Mouse (Mus musculus): Measurements from ENCODE around the gene 4930469K13Rik. TPM values are rescaled to one million over a fixed set of nuclear protein-coding genes. Genes with fewer than 3 reads are reported as not detected.

Gene 4930469K13Rik
- polyA plus RNA-seq, 1 experiment: not detected

DNA sequence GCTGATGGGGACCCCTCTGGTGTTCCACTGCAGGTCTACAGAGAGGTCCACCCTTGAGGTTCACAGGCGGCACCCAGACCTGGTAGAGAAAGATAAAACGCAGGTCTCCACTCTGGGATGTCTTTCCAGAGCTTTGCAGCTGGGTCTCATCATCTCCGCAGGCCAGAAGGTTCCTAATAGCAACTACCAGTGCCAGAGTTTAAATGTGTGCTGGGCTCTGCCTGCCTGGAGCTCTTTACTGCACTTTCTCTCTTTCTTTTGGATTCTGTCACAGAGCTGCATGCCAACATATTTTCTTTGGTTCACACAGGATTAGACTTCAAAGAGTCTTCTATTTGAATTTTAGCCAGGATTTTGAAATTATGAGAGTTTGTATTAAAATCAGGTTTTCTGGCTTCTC, 129.2 kb downstream of the 4930469K13Rik start:
- 80% methylated on average over 3 of the region's 3 CpGs for WGBS
- Histone ChIP-seq H3K4me3 (ENCODE audit: insufficient read depth, low read depth, low read length) (no peak overlapping the region), H3K4me1 (ENCODE audit: control insufficient read depth, insufficient read depth, low read length) (no peaks in the 10 kb centered on the region), H3K27ac (ENCODE audit: insufficient read depth, low read depth, low read length) (no peak overlapping the region)
- TF ChIP-seq CTCF (IDR thresholded peaks at IDR 0.05; ENCODE audit: insufficient read depth, low read depth, low read length) (no peak), POLR2A (IDR thresholded peaks at IDR 0.05; ENCODE audit: insufficient read depth, low read depth, low read length) (no peak)

GRCm38 (mm10) chr11:33967708-33968107, 130.6 kb downstream of the 4930469K13Rik start:
- peaks cover 2% of the 10 kb centered on the region; the same call in 1 of the 2 replicates for H3K4me1 ChIP-seq (ENCODE audit: control insufficient read depth, insufficient read depth, low read length)
- 88% methylated on average over 4 of the region's 4 CpGs for WGBS
- no peak overlapping the region for H3K4me3 ChIP-seq (ENCODE audit: insufficient read depth, low read depth, low read length)
- TF ChIP-seq POLR2A (IDR thresholded peaks at IDR 0.05; ENCODE audit: insufficient read depth, low read depth, low read length) (no peak), CTCF (IDR thresholded peaks at IDR 0.05; ENCODE audit: insufficient read depth, low read depth, low read length) (no peak)
- no peak overlapping the region for H3K27ac ChIP-seq (ENCODE audit: insufficient read depth, low read depth, low read length)

DNA sequence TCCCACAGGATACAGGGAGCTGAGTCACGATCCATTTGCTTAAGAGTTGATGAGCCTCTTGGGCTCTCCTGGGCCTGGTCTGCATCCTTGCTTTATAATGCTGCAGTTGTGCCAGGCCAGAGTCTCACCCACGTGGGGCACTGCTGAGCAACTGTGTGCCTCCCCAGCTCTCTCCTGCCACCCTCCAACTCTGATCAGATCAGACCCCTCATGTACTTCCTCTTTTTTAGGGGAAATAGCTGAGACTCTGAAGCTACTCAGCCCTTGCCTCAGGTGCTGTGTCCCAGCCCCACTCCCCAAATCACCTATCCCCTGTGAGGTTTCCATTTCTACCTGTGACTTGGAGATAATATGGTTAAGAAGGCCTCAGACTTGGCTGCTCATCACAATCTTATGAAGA, 133.0 kb downstream of the 4930469K13Rik start:
- Histone ChIP-seq H3K4me3 (ENCODE audit: insufficient read depth, low read depth, low read length) (no peak overlapping the region), H3K4me1 (ENCODE audit: control insufficient read depth, insufficient read depth, low read length) (peaks cover 2% of the 10 kb centered on the region; the same call in 1 of the 2 replicates), H3K27ac (ENCODE audit: insufficient read depth, low read depth, low read length) (no peak overlapping the region)
- no peak for TF ChIP-seq CTCF (IDR thresholded peaks at IDR 0.05; ENCODE audit: insufficient read depth, low read depth, low read length)
- TF ChIP-seq POLR2A (IDR thresholded peaks at IDR 0.05; ENCODE audit: insufficient read depth, low read depth, low read length): no peak
- 67% methylated on average over 2 of the region's 2 CpGs for WGBS

DNA sequence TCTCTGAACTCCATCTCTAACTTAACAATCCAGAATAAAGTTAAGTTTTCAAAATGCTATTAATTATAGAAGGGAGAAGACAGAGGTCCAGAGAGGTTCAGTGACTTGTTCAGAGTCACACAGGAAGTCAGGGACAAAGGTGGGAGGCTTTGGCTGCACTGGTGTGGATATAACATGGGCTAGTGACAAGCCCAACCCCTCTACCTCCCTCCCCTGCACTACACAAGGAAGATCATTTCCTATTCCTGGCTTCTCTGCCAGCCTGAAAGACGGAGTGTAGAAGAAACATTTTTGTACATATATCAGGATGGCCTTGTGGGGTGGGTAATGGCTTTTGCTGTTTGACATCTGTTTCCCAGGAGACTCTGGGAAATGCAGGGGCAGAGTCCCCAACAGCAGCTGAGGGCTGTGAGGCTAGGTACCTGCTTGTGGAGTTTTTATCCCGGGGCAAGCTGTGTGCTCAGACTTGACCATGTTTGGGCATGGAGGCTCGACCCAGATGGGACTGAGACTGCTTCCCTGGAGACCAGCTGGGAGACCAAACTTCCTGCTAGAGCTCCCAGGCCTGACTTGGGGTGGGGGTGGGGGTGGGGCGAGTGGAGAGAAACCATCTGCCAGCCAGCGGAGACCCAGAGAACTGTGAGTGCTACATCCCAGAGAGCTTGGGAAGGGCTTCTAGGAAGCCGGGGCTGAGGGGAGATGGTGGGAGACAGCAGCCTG, 135.5 kb downstream of the 4930469K13Rik start, which contains the start of gene Kcnmb1:
Gene Kcnmb1 (plus strand): TSS at position 326 of the 720 bp plus-strand sequence.
- Histone ChIP-seq H3K27ac (ENCODE audit: insufficient read depth, low read depth, low read length) (no peak within 1 kb of the TSS), H3K4me3 (ENCODE audit: insufficient read depth, low read depth, low read length) (no peak within 1 kb of the TSS), H3K4me1 (ENCODE audit: control insufficient read depth, insufficient read depth, low read length) (peaks cover 2% of the 10 kb centered on the region; the same call in 1 of the 2 replicates)
- no peak for TF ChIP-seq CTCF (IDR thresholded peaks at IDR 0.05; ENCODE audit: insufficient read depth, low read depth, low read length)
- TF ChIP-seq POLR2A (IDR thresholded peaks at IDR 0.05; ENCODE audit: insufficient read depth, low read depth, low read length): no peak
- 51% methylated on average over 6 of the region's 6 CpGs for WGBS

- WGBS: 86% methylated on average over 2 of the region's 7 CpGs
- no peak for TF ChIP-seq CTCF (IDR thresholded peaks at IDR 0.05; ENCODE audit: insufficient read depth, low read depth, low read length)
- TF ChIP-seq POLR2A (IDR thresholded peaks at IDR 0.05; ENCODE audit: insufficient read depth, low read depth, low read length): no peak
- no peak overlapping the region for H3K27ac ChIP-seq (ENCODE audit: insufficient read depth, low read depth, low read length)
- H3K4me3 ChIP-seq (ENCODE audit: insufficient read depth, low read depth, low read length): no peak overlapping the region
- H3K4me1 ChIP-seq (ENCODE audit: control insufficient read depth, insufficient read depth, low read length): peaks cover 2% of the 10 kb centered on the region; the same call in 1 of the 2 replicates
These were observed 136.2 kb downstream of the 4930469K13Rik start for GRCm38 (mm10) chr11:33962178-33962577.

DNA sequence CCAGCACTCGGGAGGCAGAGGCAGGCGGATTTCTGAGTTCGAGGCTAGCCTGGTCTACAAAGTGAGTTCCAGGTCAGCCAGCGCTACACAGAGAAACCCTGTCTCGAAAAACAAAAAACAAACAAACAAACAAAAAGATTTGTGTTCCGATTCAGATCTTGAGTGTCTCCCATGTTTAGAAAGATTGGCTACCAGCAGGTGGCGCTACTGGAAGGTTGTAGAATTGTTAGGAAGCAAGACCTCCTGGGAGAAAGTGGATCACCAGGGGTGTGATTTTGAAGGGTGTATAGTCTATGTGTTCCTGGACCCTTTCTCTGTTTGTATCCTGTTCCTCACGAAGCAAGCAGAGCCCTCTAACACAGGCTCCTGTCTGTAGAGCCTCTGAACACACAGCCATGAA, 139.6 kb downstream of the 4930469K13Rik start:
- H3K27ac ChIP-seq (ENCODE audit: insufficient read depth, low read depth, low read length): no peak overlapping the region
- no peak for TF ChIP-seq CTCF (IDR thresholded peaks at IDR 0.05; ENCODE audit: insufficient read depth, low read depth, low read length)
- no peak for TF ChIP-seq POLR2A (IDR thresholded peaks at IDR 0.05; ENCODE audit: insufficient read depth, low read depth, low read length)
- WGBS: 86% methylated on average over 8 of the region's 8 CpGs

GRCm38 (mm10) chr11:33957595-33957994, 140.8 kb downstream of the 4930469K13Rik start:
- no peak for TF ChIP-seq POLR2A (IDR thresholded peaks at IDR 0.05; ENCODE audit: insufficient read depth, low read depth, low read length)
- TF ChIP-seq CTCF (IDR thresholded peaks at IDR 0.05; ENCODE audit: insufficient read depth, low read depth, low read length): no peak
- WGBS: 79% methylated on average over 6 of the region's 6 CpGs
- Histone ChIP-seq H3K4me1 (ENCODE audit: control insufficient read depth, insufficient read depth, low read length) (no peaks in the 10 kb centered on the region), H3K4me3 (ENCODE audit: insufficient read depth, low read depth, low read length) (no peak overlapping the region), H3K27ac (ENCODE audit: insufficient read depth, low read depth, low read length) (no peak overlapping the region)

More for the DNA sequence above, 139.6 kb downstream of the 4930469K13Rik start:
- Histone ChIP-seq H3K4me1 (ENCODE audit: control insufficient read depth, insufficient read depth, low read length) (peaks cover 2% of the 10 kb centered on the region; the same call in 1 of the 2 replicates), H3K4me3 (ENCODE audit: insufficient read depth, low read depth, low read length) (no peak overlapping the region)

DNA sequence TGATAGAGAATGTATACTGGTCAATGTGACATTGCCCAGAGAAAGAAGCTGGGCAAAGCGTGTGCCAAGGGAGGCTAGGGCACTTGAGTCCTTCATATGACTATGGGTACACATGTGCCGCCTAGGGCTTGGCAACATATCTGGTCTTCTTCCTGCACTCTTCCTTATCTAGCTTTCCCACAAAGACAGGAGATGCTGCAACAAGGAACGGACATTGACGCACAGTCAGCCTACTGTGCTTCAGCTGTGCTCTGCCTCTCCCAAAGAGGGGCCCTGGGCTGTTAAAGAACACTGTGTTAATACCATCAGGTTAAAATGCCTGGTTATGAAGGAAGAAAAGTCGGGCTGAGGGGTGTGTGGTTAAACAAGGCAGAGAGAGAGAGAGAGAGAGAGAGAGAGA, 141.7 kb downstream of the 4930469K13Rik start:
- Histone ChIP-seq H3K27ac (ENCODE audit: insufficient read depth, low read depth, low read length) (no peak overlapping the region), H3K4me3 (ENCODE audit: insufficient read depth, low read depth, low read length) (no peak overlapping the region), H3K4me1 (ENCODE audit: control insufficient read depth, insufficient read depth, low read length) (no peaks in the 10 kb centered on the region)
- TF ChIP-seq CTCF (IDR thresholded peaks at IDR 0.05; ENCODE audit: insufficient read depth, low read depth, low read length): no peak
- TF ChIP-seq POLR2A (IDR thresholded peaks at IDR 0.05; ENCODE audit: insufficient read depth, low read depth, low read length): no peak
- WGBS: 88% methylated on average over 5 of the region's 5 CpGs

GRCm38 (mm10) chr11:33955982-33956381, 142.4 kb downstream of the 4930469K13Rik start:
- Histone ChIP-seq H3K4me3 (ENCODE audit: insufficient read depth, low read depth, low read length) (no peak overlapping the region), H3K27ac (ENCODE audit: insufficient read depth, low read depth, low read length) (no peak overlapping the region), H3K4me1 (ENCODE audit: control insufficient read depth, insufficient read depth, low read length) (no peaks in the 10 kb centered on the region)
- TF ChIP-seq CTCF (IDR thresholded peaks at IDR 0.05; ENCODE audit: insufficient read depth, low read depth, low read length): no peak
- no peak for TF ChIP-seq POLR2A (IDR thresholded peaks at IDR 0.05; ENCODE audit: insufficient read depth, low read depth, low read length)
- WGBS: 82% methylated on average over 4 of the region's 4 CpGs

All from olfactory bulb, adult 2 months (tissue).